Mouse (Mus musculus) erythroblast, embryonic 14.5 days (primary cell): ENCODE measurements around the gene Gnb2.

ENCODE experiments used
- GATA1 ChIP-seq: IDR thresholded peaks from 2 replicates; pipeline ENCODE4 v1.6.1; 2012; ENCODE audit warnings: low read length, inconsistent platforms, mixed read lengths
- TAL1 ChIP-seq: IDR thresholded peaks from 3 replicates; pipeline ENCODE4 v1.6.1; 2012; ENCODE audit warnings: low read length, inconsistent platforms, mixed read lengths

GRCm38 (mm10) chr5:137504041-137504440 lies 29.3 kb downstream of the Gnb2 start:
- TF ChIP-seq GATA1 (no peak), TAL1 (no peak)
